Mouse (Mus musculus) stomach, embryonic 16.5 days (tissue): Measurements from ENCODE around the gene Eed. TPM values are rescaled to one million over a fixed set of nuclear protein-coding genes. Genes with fewer than 3 reads are reported as not detected.

Experiments
- ATAC-seq: fragments of 200-750 bp; cut with Nextera tagmentation; 2 replicates; pipeline ENCODE4 v1.8.0; 2017; ENCODE audit warnings: moderate number of reproducible peaks, moderate TSS enrichment; ENCODE audit not compliant: insufficient read depth, low FRiP score
- H3K27ac ChIP-seq: fragments of 300-500 bp; sonication (generic); 2 replicates; pipeline ENCODE4 v1.5.1; 2014; ENCODE audit warnings: low read length
- H3K27me3 ChIP-seq: fragments of 300-500 bp; sonication (generic); 2 replicates; pipeline ENCODE4 v1.6.1; 2014; ENCODE audit warnings: low read length, control low read depth, mixed read lengths; ENCODE audit not compliant: control insufficient read depth, insufficient read depth
- H3K36me3 ChIP-seq: fragments of 300-500 bp; sonication (generic); 2 replicates; pipeline ENCODE4 v1.6.1; 2014; ENCODE audit warnings: low read length; ENCODE audit not compliant: control insufficient read depth, insufficient read depth
- H3K4me1 ChIP-seq: fragments of 300-500 bp; sonication (generic); 2 replicates; pipeline ENCODE4 v1.6.1; 2014; ENCODE audit warnings: low read length, control low read depth, mixed read lengths; ENCODE audit not compliant: control insufficient read depth, insufficient read depth
- H3K4me2 ChIP-seq: fragments of 300-500 bp; sonication (generic); 2 replicates; pipeline ENCODE4 v1.6.1; 2014; ENCODE audit warnings: low read depth, low read length, mixed read lengths
- H3K4me3 ChIP-seq: fragments of 300-500 bp; sonication (generic); replicated peaks from 2 replicates; pipeline ENCODE4 v1.5.1; 2014; ENCODE audit warnings: mild to moderate bottlenecking, low read length
- H3K9ac ChIP-seq: fragments of 300-500 bp; sonication (generic); 2 replicates; pipeline ENCODE4 v1.6.1; 2014; ENCODE audit warnings: low read length
- H3K9me3 ChIP-seq: fragments of 300-500 bp; sonication (generic); replicated peaks from 2 replicates; pipeline ENCODE4 v1.6.1; 2016; ENCODE audit warnings: low read length, control low read depth; ENCODE audit not compliant: control insufficient read depth
- WGBS: fragments of 180-500 bp; shearing (Covaris S2); extraction: QIAGEN DNeasy Blood & Tissue Kit; methylation state at CpG from one replicate; pipeline ENCODE4 v1.1.7; 2014; 5-methylcytosine and 5-hydroxymethylcytosine counted together
- polyA plus RNA-seq: library from polyadenylated mRNA; unstranded; fragments of >200 nt; fragmentation: Nextera tagmentation; extraction: Ambion mirVana; gene quantifications from 2 replicates; pipeline ENCODE4 v1.2.1, GENCODE M21; 2015

The Eed gene
- 51.0 and 54.8 TPM in 2 replicates for polyA plus RNA-seq

DNA sequence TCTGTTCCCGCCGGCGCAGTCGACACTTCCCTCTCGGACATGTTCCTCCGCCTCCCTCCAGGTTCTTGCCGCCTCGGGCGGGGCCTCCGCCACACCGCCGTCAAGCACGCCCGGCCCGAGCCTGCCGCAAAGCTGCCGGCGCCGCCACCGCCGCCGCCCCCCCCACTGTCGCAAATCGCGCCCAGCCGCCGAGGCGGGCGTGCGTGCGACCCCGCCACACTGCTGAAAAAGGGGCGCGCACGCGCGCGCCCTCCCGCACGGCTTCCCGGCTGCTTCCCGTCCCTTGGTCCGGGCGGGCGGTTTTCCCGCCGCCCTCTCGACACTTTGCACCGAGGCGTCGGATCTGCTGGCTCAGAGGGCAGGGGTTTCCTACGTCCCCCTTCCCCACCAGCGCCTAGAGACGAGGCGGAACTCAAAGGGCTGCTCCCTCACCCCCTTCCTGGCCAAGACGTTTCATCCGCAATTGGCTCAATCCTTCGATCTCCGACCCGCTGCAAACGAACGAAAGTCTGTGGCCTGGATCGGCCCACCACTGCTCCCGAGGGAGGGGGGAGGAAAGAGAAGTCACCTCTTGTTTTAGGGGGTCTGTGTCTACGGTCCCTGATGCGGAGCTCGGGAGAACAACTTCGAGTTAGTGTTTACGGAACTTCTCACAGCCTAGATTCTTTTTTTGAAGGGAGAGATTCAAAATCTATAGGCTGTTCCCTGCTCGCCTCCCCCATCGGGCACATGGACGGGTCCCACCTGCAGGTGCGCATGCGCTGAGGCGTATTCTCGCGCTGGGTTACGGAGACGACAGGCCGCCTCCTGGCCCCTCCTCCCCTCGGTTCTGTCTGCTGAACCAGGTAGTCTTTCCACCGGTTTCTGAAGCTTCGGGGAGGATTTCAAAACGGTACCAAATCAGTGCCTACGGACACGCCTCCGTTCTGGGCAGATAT is at the start of gene Eed:
TSS of gene Eed (minus strand) at position 499 of the 938 bp plus-strand sequence.
- H3K27me3 ChIP-seq = no peaks in the 10 kb centered on the region
- H3K4me3 ChIP-seq = peak within 1 kb of the TSS; percentile 91
- peaks cover 4% of the 10 kb centered on the region for H3K36me3 ChIP-seq
- peak; percentile 89 for ATAC-seq
- peak within 1 kb of the TSS; percentile 100 for H3K27ac ChIP-seq
- under 1% methylated on average over 87 of the region's 87 CpGs for WGBS
- peaks cover 17% of the 10 kb centered on the region; the same call in 1 of the 2 replicates for H3K4me1 ChIP-seq
- H3K9ac ChIP-seq = peak within 1 kb of the TSS; percentile 98
- peak within 1 kb of the TSS; percentile 78 for H3K4me2 ChIP-seq
- no peaks in the 10 kb centered on the region for H3K9me3 ChIP-seq

DNA sequence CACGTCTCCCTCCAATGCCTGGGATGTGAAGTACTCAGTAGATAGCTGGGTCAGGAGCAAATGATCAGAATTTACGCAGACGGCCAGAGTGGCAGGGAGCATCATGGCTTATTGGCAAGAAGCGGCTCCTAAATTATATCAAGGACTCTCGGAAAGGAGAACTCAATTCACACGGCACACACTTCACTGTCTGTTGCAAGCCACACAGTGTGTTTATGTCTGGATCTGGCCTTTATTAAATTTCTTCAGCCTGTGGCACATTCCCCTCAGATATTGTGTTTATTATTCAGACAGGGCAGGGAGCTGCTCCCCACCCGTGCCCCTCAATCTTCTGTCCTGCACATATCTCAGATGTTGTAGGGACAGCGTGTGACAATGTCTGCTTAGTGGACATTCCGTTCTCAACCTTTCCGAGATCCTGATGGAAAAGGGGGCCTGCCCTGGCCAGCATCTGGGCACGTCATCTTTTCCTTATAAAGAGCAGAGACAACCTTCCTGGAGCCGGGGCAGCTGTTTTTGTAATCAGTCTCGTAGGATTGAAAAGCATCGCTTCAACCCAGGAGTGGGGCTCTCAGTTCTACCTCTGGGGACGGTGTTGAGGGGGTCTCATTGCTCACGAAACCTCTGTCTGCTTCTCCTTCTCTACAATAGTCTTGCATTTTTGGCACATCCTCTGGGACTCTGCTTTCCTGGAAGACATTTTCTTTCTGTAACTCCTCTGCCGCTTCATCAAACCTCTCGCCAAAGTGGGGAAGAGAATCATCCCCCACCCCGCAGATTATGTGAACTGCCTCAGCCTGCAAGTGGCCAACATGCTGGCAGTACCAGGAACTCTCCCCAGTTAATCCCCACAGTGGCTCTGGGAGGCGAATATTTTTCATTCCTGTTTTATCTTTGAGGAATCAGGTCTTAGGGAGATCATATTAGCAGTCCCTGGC is 49.0 kb upstream of the Eed start:
- peak; percentile 39; the same call in 1 of the 2 replicates for ATAC-seq
- Histone ChIP-seq H3K27ac (peak overlapping the region; percentile 85), H3K27me3 (no peaks in the 10 kb centered on the region), H3K9ac (peak overlapping the region; percentile 58), H3K36me3 (no peaks in the 10 kb centered on the region), H3K4me1 (peaks cover 30% of the 10 kb centered on the region), H3K9me3 (no peaks in the 10 kb centered on the region), H3K4me2 (peak overlapping the region; percentile 28), H3K4me3 (0 out of 2 replicates have a peak overlapping the region, but pooled peaks have one; percentile 2)
- WGBS = 27% methylated on average over 20 of the region's 20 CpGs

DNA sequence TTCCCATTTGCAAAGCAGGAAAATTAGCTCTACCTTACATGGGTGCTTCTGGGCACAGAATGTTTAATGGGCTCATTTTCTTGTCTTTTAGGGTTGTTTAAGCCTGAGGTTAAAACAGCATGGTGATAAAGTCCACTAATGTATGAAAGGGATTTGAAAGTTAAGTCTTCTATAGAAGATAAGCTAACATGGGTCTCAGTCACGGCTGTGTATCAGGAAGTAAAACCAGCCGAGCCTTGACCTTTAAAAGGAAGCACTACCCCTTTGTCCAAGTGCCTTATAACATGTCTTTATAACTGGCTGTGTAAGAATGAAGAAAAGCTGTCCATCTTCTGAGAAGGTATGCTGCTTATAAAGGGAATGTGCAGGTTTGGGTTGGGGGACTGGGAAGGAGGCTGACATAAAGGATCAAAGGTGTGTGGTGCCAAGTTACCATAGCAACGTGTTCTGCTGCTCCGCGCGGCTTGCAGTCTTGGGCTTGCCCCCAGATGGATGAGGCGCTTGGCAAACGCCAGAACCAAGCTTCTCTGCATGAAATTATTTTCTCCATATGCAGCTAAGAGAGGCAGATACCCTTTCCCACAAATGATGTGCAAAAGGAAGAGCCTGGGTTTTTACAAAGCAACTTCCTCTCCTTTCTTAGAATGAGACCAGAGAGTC is 48.2 kb upstream of the Eed start:
- Histone ChIP-seq H3K36me3 (no peaks in the 10 kb centered on the region), H3K4me1 (peaks cover 30% of the 10 kb centered on the region), H3K4me3 (no peak overlapping the region), H3K4me2 (peak overlapping the region; percentile 28; the same call in 1 of the 2 replicates), H3K9ac (peak overlapping the region; percentile 58), H3K27ac (peak overlapping the region; percentile 85), H3K9me3 (no peaks in the 10 kb centered on the region), H3K27me3 (no peaks in the 10 kb centered on the region)
- WGBS = 9% methylated on average over 8 of the region's 8 CpGs
- peak; percentile 48; the same call in 1 of the 2 replicates for ATAC-seq

- Histone ChIP-seq H3K9me3 (no peaks in the 10 kb centered on the region), H3K4me2 (no peak overlapping the region), H3K36me3 (no peaks in the 10 kb centered on the region), H3K27me3 (no peaks in the 10 kb centered on the region), H3K27ac (no peak overlapping the region), H3K9ac (no peak overlapping the region), H3K4me3 (no peak overlapping the region), H3K4me1 (peaks cover 21% of the 10 kb centered on the region)
- no peak for ATAC-seq
- 54% methylated on average over 6 of the region's 6 CpGs for WGBS
Measured at GRCm38 (mm10) chr7:90024975-90025374, 44.2 kb upstream of the Eed start.

DNA sequence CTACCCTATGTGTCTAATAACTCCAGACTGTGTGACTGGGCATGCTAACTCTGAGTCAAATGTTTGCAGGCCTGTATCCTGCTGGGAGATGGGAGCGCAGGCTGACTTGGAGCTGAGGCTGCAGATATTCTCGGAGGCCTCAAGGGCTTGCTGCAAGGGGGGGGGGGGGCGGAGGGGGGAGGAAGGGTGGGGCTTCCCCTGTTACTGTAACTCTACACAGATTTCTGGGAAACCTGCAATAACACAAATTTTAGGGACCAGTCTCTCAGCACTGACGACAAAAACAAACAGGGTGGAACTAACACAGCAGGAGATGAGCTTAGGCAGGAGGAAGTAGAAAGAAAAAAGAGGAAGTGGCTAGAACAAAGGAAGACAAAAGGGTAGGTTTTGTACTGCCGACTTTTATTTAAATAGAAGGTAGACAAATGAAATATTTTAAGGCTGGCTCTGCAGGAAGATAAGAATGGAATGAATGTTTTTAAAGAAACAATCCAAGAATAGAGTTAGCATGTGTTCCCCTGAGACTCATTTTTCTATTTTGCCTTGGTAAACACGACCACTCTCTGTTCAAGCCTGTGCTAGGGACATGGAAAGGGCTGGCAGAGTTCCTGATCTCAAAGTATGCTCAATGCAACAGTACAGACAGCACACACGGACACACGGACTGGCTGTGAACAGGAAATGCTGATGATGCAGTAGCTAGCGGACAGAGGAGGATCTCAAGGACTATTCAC is 42.4 kb upstream of the Eed start:
- Histone ChIP-seq H3K9me3 (no peaks in the 10 kb centered on the region), H3K4me1 (peaks cover 8% of the 10 kb centered on the region), H3K9ac (no peak overlapping the region), H3K4me3 (no peak overlapping the region), H3K27ac (peak overlapping the region; percentile 87), H3K36me3 (no peaks in the 10 kb centered on the region), H3K27me3 (no peaks in the 10 kb centered on the region), H3K4me2 (no peak overlapping the region)
- WGBS = 28% methylated on average over 8 of the region's 9 CpGs
- peak; percentile 74; the same call in 1 of the 2 replicates for ATAC-seq

DNA sequence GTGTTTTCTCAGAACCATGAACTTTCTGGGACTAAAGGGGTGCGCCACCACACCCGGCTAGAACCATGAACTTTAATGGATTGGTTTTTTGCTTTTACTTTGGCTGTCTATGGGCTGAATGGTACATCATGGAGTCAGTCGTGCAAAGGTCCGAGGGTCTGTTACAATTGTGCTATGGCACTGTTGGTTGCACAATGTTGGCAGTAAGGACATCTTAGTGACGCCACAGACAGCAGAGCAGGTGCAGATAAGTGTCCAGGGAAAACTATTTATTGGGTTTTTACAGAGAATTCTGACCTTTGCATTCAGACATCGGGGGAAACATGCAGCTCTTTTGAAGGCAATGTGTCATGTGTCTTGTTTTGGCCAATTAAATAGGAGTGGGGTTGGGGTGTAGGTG is 39.5 kb upstream of the Eed start:
- WGBS = 87% methylated on average over 6 of the region's 6 CpGs
- no peaks in the 10 kb centered on the region for H3K9me3 ChIP-seq
- H3K4me2 ChIP-seq = no peak overlapping the region
- H3K4me3 ChIP-seq = no peak overlapping the region
- H3K36me3 ChIP-seq = no peaks in the 10 kb centered on the region
- peak overlapping the region; percentile 4 for H3K27ac ChIP-seq
- H3K27me3 ChIP-seq = no peaks in the 10 kb centered on the region
- no peak overlapping the region for H3K9ac ChIP-seq
- ATAC-seq = no peak
- H3K4me1 ChIP-seq = peaks cover 6% of the 10 kb centered on the region; the same call in 1 of the 2 replicates

DNA sequence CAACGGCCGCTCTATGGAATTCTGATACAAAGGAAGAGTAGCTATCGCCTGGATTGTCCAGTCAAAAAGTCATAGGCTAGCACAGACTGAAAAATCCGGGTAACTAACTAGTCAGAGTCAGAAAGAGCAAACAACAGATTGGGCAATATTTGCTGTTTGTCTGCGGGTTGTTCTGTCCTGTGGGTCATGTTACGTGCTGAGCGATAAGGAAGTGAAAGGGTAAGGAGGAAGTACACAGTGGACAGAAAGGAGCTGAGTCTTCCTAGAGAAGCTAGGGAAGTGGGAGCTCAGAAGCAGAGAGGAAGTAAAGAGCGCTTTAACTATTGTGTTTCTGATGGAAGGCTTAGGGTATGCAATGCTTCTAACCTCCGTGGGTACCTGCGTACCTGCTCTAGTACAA is 38.8 kb upstream of the Eed start:
- Histone ChIP-seq H3K36me3 (no peaks in the 10 kb centered on the region), H3K4me3 (no peak overlapping the region), H3K4me2 (no peak overlapping the region), H3K27ac (peak overlapping the region; percentile 36; the same call in 1 of the 2 replicates), H3K9me3 (no peaks in the 10 kb centered on the region), H3K4me1 (peaks cover 6% of the 10 kb centered on the region; the same call in 1 of the 2 replicates), H3K9ac (no peak overlapping the region), H3K27me3 (no peaks in the 10 kb centered on the region)
- ATAC-seq = peak; percentile 84; the same call in 1 of the 2 replicates
- WGBS = 56% methylated on average over 10 of the region's 10 CpGs
